Mouse (Mus musculus) testis, adult 2 months (tissue): ENCODE results near the gene Ushbp1.

Experiments
- CTCF ChIP-seq: fragments of 200-500 bp; IDR thresholded peaks from 2 replicates; pipeline ENCODE4 v1.5.1; 2012; ENCODE audit warnings: low read depth, mild to moderate bottlenecking, inconsistent platforms, low read length, moderate library complexity; ENCODE audit not compliant: control insufficient read depth, insufficient read depth, insufficient replicate concordance
- POLR2A ChIP-seq: fragments of 200-500 bp; IDR thresholded peaks from 2 replicates; pipeline ENCODE4 v1.6.1; 2012; ENCODE audit warnings: low read depth, mild to moderate bottlenecking, inconsistent platforms, low read length, moderate library complexity; ENCODE audit not compliant: control insufficient read depth

- TF ChIP-seq CTCF (no peak), POLR2A (no peak)
Observed at GRCm38 (mm10) chr8:71395071-71395470, 531 bp downstream of the Ushbp1 start.
